Mouse (Mus musculus): ENCODE measurements at regions not wholly inside any gene's neighbourhood (a gene's known extent, or its start where the extent isn't known, plus 50 kb on each side); places are given as distances from the start of the nearest gene placed in this dataset.

GRCm38 (mm10) chrX:166757152-166757551, 171.6 kb upstream of the Egfl6 start:
- no peak for TF ChIP-seq CTCF (IDR thresholded peaks at IDR 0.05; ENCODE audit: control insufficient read depth, insufficient read depth, insufficient read length)
- TF ChIP-seq USF1 (IDR thresholded peaks at IDR 0.05; ENCODE audit: low read depth) = no peak
- TF ChIP-seq MYOG (IDR thresholded peaks at IDR 0.05; ENCODE audit: control insufficient read depth, extremely low read depth, insufficient read length) = no peak
- TF ChIP-seq CEBPB (IDR thresholded peaks at IDR 0.05; ENCODE audit: low read depth) = no peak
- no peak for TF ChIP-seq MAX (IDR thresholded peaks at IDR 0.05)
- no peak for TF ChIP-seq MYOD1 (IDR thresholded peaks at IDR 0.05; ENCODE audit: control insufficient read depth, insufficient read length, low read depth)
- no peak for TF ChIP-seq FOSL1 (IDR thresholded peaks at IDR 0.05; ENCODE audit: insufficient read depth, low read length, poor library complexity, severe bottlenecking)

All from C2C12 (cell line).